Mouse (Mus musculus): Measurements from ENCODE around the gene Rnf157. TPM values are rescaled to one million over a fixed set of nuclear protein-coding genes. Genes with fewer than 3 reads are reported as not detected.
A peak's percentile ranks its signal among the peaks of the same experiment; 100 is the strongest.

Rnf157 gene
- polyA plus RNA-seq, 1 experiment from 2014 or later: 25.2 TPM

GRCm38 (mm10) chr11:116333526-116334416 is 79.1 kb downstream of the Rnf157 start:
- peaks cover 64% of the 10 kb centered on the region for H3K4me1 ChIP-seq (replicated peaks)
- H3K4me3 ChIP-seq (replicated peaks): peak overlapping the region; percentile 60
- peak overlapping the region; percentile 96 for H3K4me2 ChIP-seq
- H3K36me3 ChIP-seq: 0 out of 2 replicates have a peak, but pooled peaks cover 5% of the 10 kb centered on the region
- no peaks in the 10 kb centered on the region for H3K9me3 ChIP-seq
- H3K9ac ChIP-seq (replicated peaks): peak overlapping the region; percentile 37; the same call in 1 of the 2 replicates
- peaks cover 42% of the 10 kb centered on the region for H3K27me3 ChIP-seq
- ATAC-seq (ENCODE audit: insufficient number of reproducible peaks, insufficient read depth, low FRiP score, low TSS enrichment, low read depth): no peak
- H3K27ac ChIP-seq: no peak overlapping the region
- WGBS: 21% methylated on average over 31 of the region's 31 CpGs

- no peak overlapping the region for H3K4me2 ChIP-seq
- H3K4me1 ChIP-seq (replicated peaks): peaks cover 67% of the 10 kb centered on the region
- 0 out of 2 replicates have a peak, but pooled peaks cover 3% of the 10 kb centered on the region for H3K36me3 ChIP-seq
- H3K9ac ChIP-seq (replicated peaks): no peak overlapping the region
- H3K9me3 ChIP-seq: no peaks in the 10 kb centered on the region
- H3K27me3 ChIP-seq: peaks cover 42% of the 10 kb centered on the region
- no peak overlapping the region for H3K4me3 ChIP-seq (replicated peaks)
- 90% methylated on average over 3 of the region's 3 CpGs for WGBS
- no peak for ATAC-seq (ENCODE audit: insufficient number of reproducible peaks, insufficient read depth, low FRiP score, low TSS enrichment, low read depth)
- H3K27ac ChIP-seq: no peak overlapping the region
Observed at GRCm38 (mm10) chr11:116332983-116333270, 79.9 kb downstream of the Rnf157 start.

GRCm38 (mm10) chr11:116332232-116332982 is 80.4 kb downstream of the Rnf157 start:
- H3K36me3 ChIP-seq: no peaks in the 10 kb centered on the region
- 47% methylated on average over 19 of the region's 19 CpGs for WGBS
- ATAC-seq (ENCODE audit: insufficient number of reproducible peaks, insufficient read depth, low FRiP score, low TSS enrichment, low read depth): no peak
- peaks cover 42% of the 10 kb centered on the region for H3K27me3 ChIP-seq
- no peak overlapping the region; the same call in 1 of the 2 replicates for H3K9ac ChIP-seq (replicated peaks)
- H3K4me2 ChIP-seq: no peak overlapping the region
- peaks cover 67% of the 10 kb centered on the region for H3K4me1 ChIP-seq (replicated peaks)
- H3K9me3 ChIP-seq: no peaks in the 10 kb centered on the region
- no peak overlapping the region for H3K27ac ChIP-seq
- H3K4me3 ChIP-seq (replicated peaks): no peak overlapping the region

DNA sequence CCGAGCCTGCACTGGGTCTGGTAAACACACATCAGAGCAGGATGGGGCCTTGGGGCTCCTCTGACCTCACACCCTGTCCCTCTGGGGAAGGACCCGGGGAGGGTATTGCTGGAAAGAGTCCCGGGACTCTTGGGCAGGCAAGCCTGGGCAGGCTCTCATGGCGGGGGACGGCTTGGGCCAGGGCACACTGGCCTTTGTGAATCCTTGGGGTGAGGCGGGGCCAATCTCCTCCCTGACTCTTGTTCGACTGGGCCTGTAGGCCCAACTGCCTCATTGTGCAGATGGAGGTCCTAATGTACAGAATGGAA is 82.7 kb downstream of the Rnf157 start:
- WGBS: 65% methylated on average over 7 of the region's 7 CpGs
- Histone ChIP-seq H3K36me3 (no peaks in the 10 kb centered on the region), H3K27ac (0 out of 2 replicates have a peak overlapping the region, but pooled peaks have one; percentile 59), H3K9me3 (no peaks in the 10 kb centered on the region), H3K4me1 (replicated peaks) (peaks cover 58% of the 10 kb centered on the region), H3K4me2 (no peak overlapping the region), H3K4me3 (replicated peaks) (no peak overlapping the region), H3K9ac (replicated peaks) (0 out of 2 replicates have a peak overlapping the region, but pooled peaks have one; percentile 23), H3K27me3 (peaks cover 33% of the 10 kb centered on the region)
- ATAC-seq (ENCODE audit: insufficient number of reproducible peaks, insufficient read depth, low FRiP score, low TSS enrichment, low read depth): no peak

GRCm38 (mm10) chr11:116329314-116330210 is 83.3 kb downstream of the Rnf157 start:
- no peaks in the 10 kb centered on the region for H3K36me3 ChIP-seq
- 52% methylated on average over 18 of the region's 18 CpGs for WGBS
- H3K27ac ChIP-seq: peak overlapping the region; percentile 59
- H3K9ac ChIP-seq (replicated peaks): 0 out of 2 replicates have a peak overlapping the region, but pooled peaks have one; percentile 23
- H3K4me3 ChIP-seq (replicated peaks): no peak overlapping the region
- ATAC-seq (ENCODE audit: insufficient number of reproducible peaks, insufficient read depth, low FRiP score, low TSS enrichment, low read depth): peak; percentile 42
- H3K27me3 ChIP-seq: peaks cover 26% of the 10 kb centered on the region
- peaks cover 52% of the 10 kb centered on the region for H3K4me1 ChIP-seq (replicated peaks)
- H3K4me2 ChIP-seq: no peak overlapping the region
- H3K9me3 ChIP-seq: no peaks in the 10 kb centered on the region

DNA sequence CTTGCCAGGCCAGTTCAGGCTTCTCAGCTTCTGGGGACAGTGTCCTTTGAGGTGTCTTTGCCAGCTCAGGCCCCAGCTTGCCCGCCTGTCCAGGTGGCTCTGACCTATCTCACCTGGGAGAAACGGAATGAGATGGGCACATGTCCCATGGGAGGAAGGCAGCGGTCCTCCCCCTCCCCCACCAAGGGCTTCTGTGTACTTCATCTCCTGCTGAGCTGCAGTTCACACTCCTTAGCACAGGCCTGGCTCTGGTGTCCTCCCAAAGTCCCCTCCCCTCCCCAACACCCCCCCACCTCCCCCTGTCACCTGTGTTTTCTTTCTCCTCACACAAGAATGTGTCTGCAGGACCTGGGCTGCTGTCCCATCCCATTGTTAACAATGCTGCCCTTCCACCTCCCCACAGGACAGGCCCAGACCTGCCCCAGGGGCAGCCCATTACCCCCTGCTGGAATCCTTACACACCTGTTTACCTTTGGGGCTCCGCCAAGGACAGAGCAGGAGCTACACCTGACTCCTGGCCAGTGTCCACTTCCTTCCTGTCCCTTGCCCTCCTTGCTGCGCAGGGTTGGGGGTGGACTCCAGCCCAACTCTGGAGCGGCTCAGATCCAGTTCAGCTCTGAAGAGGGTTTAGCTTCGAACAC is 85.7 kb downstream of the Rnf157 start:
- Histone ChIP-seq H3K27ac (no peak overlapping the region), H3K9me3 (no peaks in the 10 kb centered on the region), H3K4me1 (replicated peaks) (peaks cover 33% of the 10 kb centered on the region), H3K27me3 (peaks cover 2% of the 10 kb centered on the region), H3K4me3 (replicated peaks) (no peak overlapping the region), H3K9ac (replicated peaks) (peak overlapping the region; percentile 23; the same call in 1 of the 2 replicates), H3K36me3 (no peaks in the 10 kb centered on the region), H3K4me2 (no peak overlapping the region)
- 61% methylated on average over 7 of the region's 7 CpGs for WGBS
- ATAC-seq (ENCODE audit: insufficient number of reproducible peaks, insufficient read depth, low FRiP score, low TSS enrichment, low read depth): no peak

GRCm38 (mm10) chr11:116318719-116319659 is 93.8 kb downstream of the Rnf157 start:
- WGBS: 2% methylated on average over 41 of the region's 41 CpGs

DNA sequence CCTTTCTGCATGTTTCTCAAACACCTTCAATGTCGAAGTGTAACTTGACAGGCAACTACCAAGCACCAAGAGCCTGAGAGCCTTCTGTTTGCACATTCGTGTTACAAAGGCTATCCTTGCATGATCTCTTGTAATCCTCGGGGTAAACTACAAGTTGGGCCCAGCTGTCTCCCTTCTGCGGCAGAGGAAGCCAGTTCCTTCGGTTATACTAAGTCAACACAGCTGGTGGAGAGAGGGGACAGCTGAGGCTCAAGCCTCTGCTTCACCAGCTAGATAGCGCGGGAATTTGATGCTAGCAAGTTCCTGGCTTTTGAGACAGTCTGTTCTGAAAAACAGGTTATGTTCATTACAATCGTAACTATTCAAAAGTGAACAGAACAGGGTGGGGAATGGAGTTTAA is 100.5 kb downstream of the Rnf157 start:
- H3K27ac ChIP-seq: no peak overlapping the region
- H3K9me3 ChIP-seq: no peaks in the 10 kb centered on the region
- no peaks in the 10 kb centered on the region for H3K36me3 ChIP-seq
- H3K27me3 ChIP-seq: 0 out of 2 replicates have a peak, but pooled peaks cover 3% of the 10 kb centered on the region
- ATAC-seq (ENCODE audit: insufficient number of reproducible peaks, insufficient read depth, low FRiP score, low TSS enrichment, low read depth): no peak
- 52% methylated on average over 8 of the region's 8 CpGs for WGBS
- H3K4me3 ChIP-seq (replicated peaks): no peak overlapping the region
- no peaks in the 10 kb centered on the region for H3K4me1 ChIP-seq (replicated peaks)
- H3K9ac ChIP-seq (replicated peaks): no peak overlapping the region
- H3K4me2 ChIP-seq: no peak overlapping the region

More at GRCm38 (mm10) chr11:116318719-116319659, 93.8 kb downstream of the Rnf157 start:
- H3K4me2 ChIP-seq: peak overlapping the region; percentile 95
- H3K36me3 ChIP-seq: no peaks in the 10 kb centered on the region
- peaks cover 5% of the 10 kb centered on the region; the same call in 1 of the 2 replicates for H3K27me3 ChIP-seq
- H3K27ac ChIP-seq: no peak overlapping the region
- peak; percentile 75 for ATAC-seq (ENCODE audit: insufficient number of reproducible peaks, insufficient read depth, low FRiP score, low TSS enrichment, low read depth)
- peaks cover 6% of the 10 kb centered on the region for H3K4me1 ChIP-seq (replicated peaks)
- peak overlapping the region; percentile 79 for H3K9ac ChIP-seq (replicated peaks)
- peak overlapping the region; percentile 45 for H3K4me3 ChIP-seq (replicated peaks)
- no peaks in the 10 kb centered on the region for H3K9me3 ChIP-seq

GRCm38 (mm10) chr11:116311169-116311568 is 101.7 kb downstream of the Rnf157 start:
- Histone ChIP-seq H3K27me3 (0 out of 2 replicates have a peak, but pooled peaks cover 3% of the 10 kb centered on the region), H3K4me3 (replicated peaks) (no peak overlapping the region), H3K27ac (no peak overlapping the region), H3K9ac (replicated peaks) (no peak overlapping the region), H3K36me3 (no peaks in the 10 kb centered on the region), H3K4me2 (no peak overlapping the region), H3K9me3 (no peaks in the 10 kb centered on the region), H3K4me1 (replicated peaks) (no peaks in the 10 kb centered on the region)
- no peak for ATAC-seq (ENCODE audit: insufficient number of reproducible peaks, insufficient read depth, low FRiP score, low TSS enrichment, low read depth)
- WGBS: 44% methylated on average over 8 of the region's 8 CpGs

Data from limb, embryonic 12.5 days (tissue).